Mouse (Mus musculus): Measurements from ENCODE around the gene Grap. TPM values are rescaled to one million over a fixed set of nuclear protein-coding genes. Genes with fewer than 3 reads are reported as not detected.

Gene Grap
- polyA plus RNA-seq, 1 experiment from 2014 or later: 4.7 TPM

- H3K9ac ChIP-seq (replicated peaks; ENCODE audit: low read depth, low read length): no peak overlapping the region
- no peak for ATAC-seq (ENCODE audit: low read depth)
- H3K36me3 ChIP-seq (ENCODE audit: control insufficient read depth, insufficient read depth, low read length): no peaks in the 10 kb centered on the region
- no peaks in the 10 kb centered on the region for H3K27me3 ChIP-seq (ENCODE audit: control insufficient read depth, insufficient read depth, low read length)
- no peak overlapping the region for H3K27ac ChIP-seq (ENCODE audit: low read depth, low read length)
- no peaks in the 10 kb centered on the region for H3K9me3 ChIP-seq (ENCODE audit: control insufficient read depth, low read length)
- H3K4me3 ChIP-seq (ENCODE audit: low read depth, low read length): no peak overlapping the region
- H3K4me2 ChIP-seq (ENCODE audit: low read depth, low read length): no peak overlapping the region
- no peaks in the 10 kb centered on the region for H3K4me1 ChIP-seq (ENCODE audit: control insufficient read depth, insufficient read depth, low read length)
- WGBS: 86% methylated on average over 5 of the region's 5 CpGs
Observed at GRCm38 (mm10) chr11:61699460-61699859, 46.4 kb downstream of the Grap start.

- no peak for ATAC-seq (ENCODE audit: low read depth)
- H3K9me3 ChIP-seq (ENCODE audit: control insufficient read depth, low read length): no peaks in the 10 kb centered on the region
- WGBS: 45% methylated on average over 4 of the region's 4 CpGs
Observed at GRCm38 (mm10) chr11:61699933-61700332, 46.9 kb downstream of the Grap start.

GRCm38 (mm10) chr11:61701696-61702095 lies 48.6 kb downstream of the Grap start:
- no peak overlapping the region for H3K9ac ChIP-seq (replicated peaks; ENCODE audit: low read depth, low read length)
- 51% methylated on average over 5 of the region's 5 CpGs for WGBS
- H3K4me3 ChIP-seq (ENCODE audit: low read depth, low read length): no peak overlapping the region
- H3K4me1 ChIP-seq (ENCODE audit: control insufficient read depth, insufficient read depth, low read length): no peaks in the 10 kb centered on the region
- no peaks in the 10 kb centered on the region for H3K36me3 ChIP-seq (ENCODE audit: control insufficient read depth, insufficient read depth, low read length)
- H3K4me2 ChIP-seq (ENCODE audit: low read depth, low read length): no peak overlapping the region
- no peaks in the 10 kb centered on the region for H3K27me3 ChIP-seq (ENCODE audit: control insufficient read depth, insufficient read depth, low read length)
- no peaks in the 10 kb centered on the region for H3K9me3 ChIP-seq (ENCODE audit: control insufficient read depth, low read length)
- no peak for ATAC-seq (ENCODE audit: low read depth)
- no peak overlapping the region for H3K27ac ChIP-seq (ENCODE audit: low read depth, low read length)

More at GRCm38 (mm10) chr11:61699933-61700332, 46.9 kb downstream of the Grap start:
- Histone ChIP-seq H3K9ac (replicated peaks; ENCODE audit: low read depth, low read length) (no peak overlapping the region), H3K4me3 (ENCODE audit: low read depth, low read length) (no peak overlapping the region), H3K36me3 (ENCODE audit: control insufficient read depth, insufficient read depth, low read length) (no peaks in the 10 kb centered on the region), H3K4me1 (ENCODE audit: control insufficient read depth, insufficient read depth, low read length) (no peaks in the 10 kb centered on the region), H3K4me2 (ENCODE audit: low read depth, low read length) (no peak overlapping the region), H3K27ac (ENCODE audit: low read depth, low read length) (no peak overlapping the region), H3K27me3 (ENCODE audit: control insufficient read depth, insufficient read depth, low read length) (no peaks in the 10 kb centered on the region)

- H3K4me2 ChIP-seq (ENCODE audit: low read depth, low read length): no peak overlapping the region
- no peak overlapping the region for H3K9ac ChIP-seq (replicated peaks; ENCODE audit: low read depth, low read length)
- no peaks in the 10 kb centered on the region for H3K4me1 ChIP-seq (ENCODE audit: control insufficient read depth, insufficient read depth, low read length)
- no peaks in the 10 kb centered on the region for H3K9me3 ChIP-seq (ENCODE audit: control insufficient read depth, low read length)
- H3K4me3 ChIP-seq (ENCODE audit: low read depth, low read length): no peak overlapping the region
- no peak for ATAC-seq (ENCODE audit: low read depth)
- WGBS: 95% methylated on average over 5 of the region's 5 CpGs
- no peaks in the 10 kb centered on the region for H3K27me3 ChIP-seq (ENCODE audit: control insufficient read depth, insufficient read depth, low read length)
- no peak overlapping the region for H3K27ac ChIP-seq (ENCODE audit: low read depth, low read length)
- H3K36me3 ChIP-seq (ENCODE audit: control insufficient read depth, insufficient read depth, low read length): no peaks in the 10 kb centered on the region
Observed at GRCm38 (mm10) chr11:61702494-61702893, 49.4 kb downstream of the Grap start.

- no peak for ATAC-seq (ENCODE audit: low read depth)
- H3K4me3 ChIP-seq (ENCODE audit: low read depth, low read length): no peak overlapping the region
- no peaks in the 10 kb centered on the region for H3K4me1 ChIP-seq (ENCODE audit: control insufficient read depth, insufficient read depth, low read length)
- H3K27ac ChIP-seq (ENCODE audit: low read depth, low read length): no peak overlapping the region
- 87% methylated on average over 2 of the region's 2 CpGs for WGBS
- H3K4me2 ChIP-seq (ENCODE audit: low read depth, low read length): no peak overlapping the region
- H3K27me3 ChIP-seq (ENCODE audit: control insufficient read depth, insufficient read depth, low read length): no peaks in the 10 kb centered on the region
- H3K9ac ChIP-seq (replicated peaks; ENCODE audit: low read depth, low read length): no peak overlapping the region
- no peaks in the 10 kb centered on the region for H3K9me3 ChIP-seq (ENCODE audit: control insufficient read depth, low read length)
- H3K36me3 ChIP-seq (ENCODE audit: control insufficient read depth, insufficient read depth, low read length): no peaks in the 10 kb centered on the region
Observed at GRCm38 (mm10) chr11:61705581-61705980, 52.5 kb downstream of the Grap start.

- Histone ChIP-seq H3K9me3 (ENCODE audit: control insufficient read depth, low read length) (no peaks in the 10 kb centered on the region), H3K27me3 (ENCODE audit: control insufficient read depth, insufficient read depth, low read length) (no peaks in the 10 kb centered on the region), H3K4me3 (ENCODE audit: low read depth, low read length) (no peak overlapping the region), H3K9ac (replicated peaks; ENCODE audit: low read depth, low read length) (no peak overlapping the region), H3K4me1 (ENCODE audit: control insufficient read depth, insufficient read depth, low read length) (no peaks in the 10 kb centered on the region), H3K36me3 (ENCODE audit: control insufficient read depth, insufficient read depth, low read length) (no peaks in the 10 kb centered on the region), H3K4me2 (ENCODE audit: low read depth, low read length) (no peak overlapping the region), H3K27ac (ENCODE audit: low read depth, low read length) (no peak overlapping the region)
- ATAC-seq (ENCODE audit: low read depth): no peak
- WGBS: 77% methylated on average over 4 of the region's 4 CpGs
Observed at GRCm38 (mm10) chr11:61706232-61706631, 53.2 kb downstream of the Grap start.

- H3K36me3 ChIP-seq (ENCODE audit: control insufficient read depth, insufficient read depth, low read length): no peaks in the 10 kb centered on the region
- H3K9me3 ChIP-seq (ENCODE audit: control insufficient read depth, low read length): no peaks in the 10 kb centered on the region
- no peaks in the 10 kb centered on the region for H3K4me1 ChIP-seq (ENCODE audit: control insufficient read depth, insufficient read depth, low read length)
- 57% methylated on average over 3 of the region's 3 CpGs for WGBS
- H3K9ac ChIP-seq (replicated peaks; ENCODE audit: low read depth, low read length): no peak overlapping the region
- ATAC-seq (ENCODE audit: low read depth): no peak
- H3K4me3 ChIP-seq (ENCODE audit: low read depth, low read length): no peak overlapping the region
- no peak overlapping the region for H3K4me2 ChIP-seq (ENCODE audit: low read depth, low read length)
- no peak overlapping the region for H3K27ac ChIP-seq (ENCODE audit: low read depth, low read length)
- no peaks in the 10 kb centered on the region for H3K27me3 ChIP-seq (ENCODE audit: control insufficient read depth, insufficient read depth, low read length)
Observed at GRCm38 (mm10) chr11:61708928-61709327, 55.9 kb downstream of the Grap start.

GRCm38 (mm10) chr11:61713157-61713855 lies 60.2 kb downstream of the Grap start:
- H3K27ac ChIP-seq (ENCODE audit: low read depth, low read length): no peak overlapping the region
- no peaks in the 10 kb centered on the region for H3K4me1 ChIP-seq (ENCODE audit: control insufficient read depth, insufficient read depth, low read length)
- no peaks in the 10 kb centered on the region for H3K9me3 ChIP-seq (ENCODE audit: control insufficient read depth, low read length)
- no peaks in the 10 kb centered on the region for H3K36me3 ChIP-seq (ENCODE audit: control insufficient read depth, insufficient read depth, low read length)
- H3K27me3 ChIP-seq (ENCODE audit: control insufficient read depth, insufficient read depth, low read length): no peaks in the 10 kb centered on the region
- 52% methylated on average over 15 of the region's 15 CpGs for WGBS
- no peak overlapping the region for H3K4me3 ChIP-seq (ENCODE audit: low read depth, low read length)
- no peak overlapping the region for H3K4me2 ChIP-seq (ENCODE audit: low read depth, low read length)
- ATAC-seq (ENCODE audit: low read depth): no peak
- no peak overlapping the region for H3K9ac ChIP-seq (replicated peaks; ENCODE audit: low read depth, low read length)

GRCm38 (mm10) chr11:61714346-61715117 lies 61.5 kb downstream of the Grap start:
- no peaks in the 10 kb centered on the region for H3K36me3 ChIP-seq (ENCODE audit: control insufficient read depth, insufficient read depth, low read length)
- H3K4me1 ChIP-seq (ENCODE audit: control insufficient read depth, insufficient read depth, low read length): no peaks in the 10 kb centered on the region
- H3K4me2 ChIP-seq (ENCODE audit: low read depth, low read length): no peak overlapping the region
- H3K9ac ChIP-seq (replicated peaks; ENCODE audit: low read depth, low read length): no peak overlapping the region
- H3K9me3 ChIP-seq (ENCODE audit: control insufficient read depth, low read length): no peaks in the 10 kb centered on the region
- peak; percentile 85 for ATAC-seq (ENCODE audit: low read depth)
- no peak overlapping the region for H3K27ac ChIP-seq (ENCODE audit: low read depth, low read length)
- H3K27me3 ChIP-seq (ENCODE audit: control insufficient read depth, insufficient read depth, low read length): no peaks in the 10 kb centered on the region
- H3K4me3 ChIP-seq (ENCODE audit: low read depth, low read length): no peak overlapping the region
- 41% methylated on average over 11 of the region's 11 CpGs for WGBS

Data from neural tube, embryonic 14.5 days (tissue).